Mouse (Mus musculus) ovary, postnatal 36 days (tissue): ENCODE data around the gene Cps1.

Experiments used
- DNase-seq: peaks from one replicate; pipeline ENCODE4 v3.0.0; 2022; ENCODE audit warnings: low spot score, mixed read lengths

Cps1 gene

DNA sequence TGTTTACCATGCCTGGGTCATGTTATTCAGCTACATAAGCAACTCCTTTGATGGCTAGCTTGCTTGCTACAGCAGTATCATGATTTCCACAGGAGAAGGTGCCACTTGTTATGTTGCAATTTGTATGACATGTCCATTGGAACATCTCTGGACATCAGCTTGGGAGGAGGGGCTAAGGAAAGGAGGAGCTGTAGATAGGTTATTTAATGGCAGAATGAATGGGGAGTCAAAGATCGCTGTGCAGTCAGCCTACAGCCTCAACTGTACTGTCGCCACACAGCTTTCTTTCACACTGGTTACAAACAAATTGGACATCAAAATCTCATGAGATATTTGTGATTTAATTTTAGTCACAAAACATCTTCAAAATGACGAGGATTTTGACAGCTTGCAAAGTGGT lies at the start of gene Cps1:
TSS of gene Cps1 (plus strand) at position 230 of the 400 bp plus-strand sequence.
- no peak for DNase-seq

DNA sequence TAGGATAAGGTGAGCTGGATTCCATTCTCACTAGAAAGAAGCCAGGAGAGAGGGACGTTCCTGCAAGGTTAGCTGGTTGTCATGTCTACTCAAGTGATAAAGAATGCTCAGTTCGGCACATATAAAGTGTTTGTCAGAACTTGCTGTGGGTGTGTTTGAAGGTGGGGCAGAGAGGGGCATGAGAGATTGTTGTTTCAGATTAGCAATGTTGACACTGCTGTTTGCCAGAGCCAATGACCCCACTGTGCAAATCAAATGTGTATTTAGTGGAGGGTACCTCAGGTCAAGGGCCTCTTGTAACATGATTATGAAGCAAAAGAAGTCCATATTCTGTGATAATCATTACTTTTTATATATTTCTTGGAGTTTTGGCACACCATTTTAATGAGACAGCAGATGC lies 45.1 kb upstream of the Cps1 start:
- no peak for DNase-seq

DNA sequence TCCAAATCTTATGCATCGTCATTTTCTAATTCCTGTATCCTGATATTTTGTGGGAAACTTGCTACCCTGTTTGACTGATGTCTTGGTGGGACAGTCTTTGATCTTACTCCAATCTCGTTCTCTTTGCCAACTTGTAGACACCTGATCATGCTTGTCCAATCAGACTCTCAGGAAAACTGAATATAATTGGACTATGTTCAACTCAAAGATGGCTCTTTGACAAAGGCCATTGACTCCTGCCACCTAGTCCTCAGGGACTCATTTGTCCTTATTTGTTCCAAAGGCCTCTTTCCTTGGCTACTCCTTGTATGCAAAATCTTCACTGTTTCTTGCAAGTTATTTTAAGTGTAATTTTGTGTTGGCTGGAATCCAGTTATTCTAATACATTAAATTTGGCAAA lies 44.2 kb upstream of the Cps1 start:
- no peak for DNase-seq

DNA sequence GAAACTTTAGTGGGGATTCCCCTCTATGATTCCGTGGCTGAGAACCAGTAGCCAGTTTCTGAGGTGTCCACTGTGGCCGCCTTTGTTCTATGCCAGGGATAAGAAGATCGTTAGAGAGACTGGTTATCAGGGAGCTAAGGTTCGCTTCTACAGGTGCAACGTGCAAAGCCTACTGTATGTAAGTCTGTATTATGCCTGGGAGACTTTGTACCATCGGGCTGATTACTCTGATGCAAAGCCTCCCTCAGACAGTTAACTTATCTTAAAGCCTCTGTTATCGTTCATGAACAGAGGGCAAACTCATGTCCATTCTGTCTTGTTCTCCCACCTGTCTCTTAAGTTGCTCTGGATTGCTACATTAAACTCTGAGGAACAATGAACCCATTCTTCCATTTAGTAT lies 43.7 kb upstream of the Cps1 start:
- DNase-seq: no peak

DNA sequence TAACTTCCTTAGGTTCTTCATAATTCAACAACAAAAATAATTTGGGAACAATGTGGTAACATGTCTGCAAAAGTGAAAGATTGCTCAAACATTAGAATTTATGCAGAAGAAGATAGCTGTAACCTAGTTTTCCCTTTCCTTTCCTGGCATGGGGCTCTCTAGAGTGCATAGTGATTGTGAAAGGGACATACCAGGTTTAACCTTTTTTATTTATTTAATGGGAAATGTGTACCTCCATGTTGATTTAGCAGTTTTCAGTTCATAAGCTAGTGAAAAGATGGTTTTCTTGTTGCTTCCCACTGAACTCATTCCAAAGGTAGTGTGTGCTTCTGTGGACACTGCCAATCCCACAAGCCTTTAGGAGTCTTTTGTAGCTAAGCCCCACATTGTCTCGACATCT lies 30.4 kb upstream of the Cps1 start:
- DNase-seq: no peak

DNA sequence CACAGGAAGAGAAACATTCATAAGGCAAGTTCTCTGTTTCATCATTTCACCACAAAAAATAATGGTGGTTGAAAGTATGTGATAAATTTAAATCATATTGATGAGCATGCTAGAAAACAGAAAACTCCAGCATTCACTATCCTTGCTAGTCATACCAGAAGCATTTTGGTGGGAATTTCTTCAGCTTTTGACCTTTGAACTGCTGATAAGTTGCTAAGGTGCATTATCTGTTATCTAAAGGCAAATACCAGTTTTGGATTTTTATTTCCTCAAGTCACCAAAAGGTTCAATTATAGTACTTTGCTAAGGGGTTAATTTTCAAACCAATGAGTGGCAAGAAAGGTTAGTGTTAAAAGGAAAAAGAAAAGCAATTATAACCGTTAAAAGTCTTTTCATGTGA lies 23.6 kb upstream of the Cps1 start:
- DNase-seq: no peak

DNA sequence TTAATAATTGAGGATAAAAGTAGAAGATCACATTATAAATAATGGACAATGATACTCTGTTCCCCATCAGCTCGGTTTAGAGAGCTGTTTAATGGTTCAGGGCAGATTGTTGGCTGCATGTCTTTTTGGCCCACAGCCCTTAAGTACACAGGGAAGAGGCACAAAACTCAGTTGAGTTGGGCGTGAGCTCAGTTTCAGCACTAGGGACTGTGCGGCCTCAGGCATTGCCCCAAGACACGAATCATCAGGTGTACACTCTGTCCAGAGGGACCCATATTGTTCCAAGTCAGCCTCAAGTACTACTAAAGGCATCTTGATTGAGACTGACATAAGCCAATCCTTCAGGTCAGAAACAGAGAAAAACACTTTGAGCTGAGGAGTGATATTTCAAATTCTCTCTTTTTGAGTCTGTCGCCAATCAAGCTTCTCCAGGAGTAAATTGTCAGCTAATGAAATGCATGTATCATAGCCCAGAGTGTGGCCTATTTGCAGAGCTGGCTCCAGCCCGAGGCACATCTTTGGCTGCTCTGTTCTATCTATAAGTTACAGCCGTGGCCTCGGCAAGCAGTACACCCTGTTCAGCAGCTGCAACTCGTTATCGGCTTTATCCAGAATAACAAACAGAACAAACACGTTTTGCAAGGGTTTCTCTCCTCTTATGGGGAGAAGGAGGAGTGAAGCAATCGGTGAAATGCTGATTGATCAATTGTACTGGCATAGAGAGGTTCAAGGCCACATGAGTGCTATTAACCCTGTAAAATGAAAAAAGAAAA lies 19.2 kb upstream of the Cps1 start:
- DNase-seq: no peak

DNA sequence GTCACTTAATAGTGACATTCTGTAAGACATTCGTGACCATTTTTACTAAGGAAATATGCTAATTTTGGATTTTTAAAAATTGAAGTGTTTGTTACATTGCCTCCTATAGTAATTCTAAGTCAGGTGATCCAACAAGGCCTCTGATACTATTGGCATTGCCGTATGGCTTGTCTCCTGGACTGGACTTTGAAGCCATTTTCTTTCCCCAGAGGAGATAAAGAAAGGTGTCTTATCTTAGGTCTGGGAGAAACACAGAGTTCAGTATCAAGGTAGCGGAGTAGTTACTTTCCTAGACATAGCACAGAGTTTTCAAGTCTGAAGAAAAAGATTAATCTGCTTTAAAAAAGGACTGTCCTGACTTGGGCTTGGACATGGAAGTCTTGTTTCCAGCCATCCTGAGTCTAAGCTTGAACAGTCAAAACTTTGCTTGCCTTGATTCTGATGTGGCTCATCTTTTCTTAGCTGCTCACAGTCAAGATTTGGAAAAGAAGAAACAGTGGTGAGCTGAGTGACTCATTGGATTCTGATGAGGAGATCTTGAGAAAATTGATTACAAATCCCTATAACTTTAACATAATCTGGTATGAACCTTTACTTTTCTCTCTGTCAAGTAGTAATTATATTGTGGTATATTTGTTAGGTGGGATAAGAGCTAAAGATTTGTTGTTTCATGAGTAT lies 11.1 kb upstream of the Cps1 start:
- DNase-seq: no peak

DNA sequence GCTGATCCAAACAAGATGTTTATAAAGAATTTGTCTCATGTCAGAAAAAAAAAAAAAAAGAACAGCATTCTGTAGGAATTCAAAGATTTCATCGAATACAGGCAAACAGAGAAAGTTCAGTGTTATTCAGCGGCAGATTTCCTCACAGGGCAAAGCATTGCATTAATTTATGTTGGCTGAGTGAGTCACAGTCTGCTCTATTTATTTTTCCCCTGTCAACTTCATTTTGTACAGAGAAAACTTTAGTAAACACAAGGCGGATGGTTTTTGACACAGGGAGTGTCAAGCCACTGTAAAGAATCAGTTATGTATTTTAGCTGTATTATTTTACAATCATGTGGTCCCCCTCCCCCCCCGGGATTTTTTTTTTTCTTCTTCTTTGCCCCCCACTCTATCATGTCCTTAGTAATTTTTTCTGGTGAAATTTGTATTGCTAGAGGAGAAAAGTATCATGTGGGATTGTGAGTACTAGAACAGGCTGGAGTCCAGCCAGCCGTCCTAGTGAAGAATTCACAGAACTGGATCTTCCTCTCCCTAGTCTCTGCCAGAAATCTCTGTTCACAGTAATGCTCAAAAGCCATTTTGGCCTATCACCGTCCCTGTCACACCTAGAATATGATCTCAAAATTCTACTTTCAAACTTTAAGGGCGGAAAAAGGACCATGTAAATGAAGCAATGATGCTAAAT lies 9.3 kb upstream of the Cps1 start:
- DNase-seq: no peak

DNA sequence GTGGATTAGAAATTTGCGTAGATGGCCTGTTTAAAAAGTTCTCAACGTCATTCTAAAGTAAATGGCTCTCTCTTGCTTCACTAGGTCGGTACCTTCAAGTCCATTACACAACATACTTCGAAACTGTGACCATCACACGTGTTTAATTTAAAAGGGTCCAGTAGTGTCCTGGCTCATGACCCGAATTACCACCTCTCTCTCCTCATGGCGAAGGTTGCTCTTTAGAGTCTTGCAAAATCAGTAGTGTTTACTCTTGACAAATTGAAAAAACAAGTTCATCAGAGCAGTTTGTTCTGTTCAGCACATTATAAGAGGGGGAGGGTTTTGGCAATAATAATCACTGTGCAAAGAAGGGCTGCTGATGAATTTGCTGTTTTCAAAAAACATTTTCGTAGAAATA lies 6.3 kb upstream of the Cps1 start:
- no peak for DNase-seq

DNA sequence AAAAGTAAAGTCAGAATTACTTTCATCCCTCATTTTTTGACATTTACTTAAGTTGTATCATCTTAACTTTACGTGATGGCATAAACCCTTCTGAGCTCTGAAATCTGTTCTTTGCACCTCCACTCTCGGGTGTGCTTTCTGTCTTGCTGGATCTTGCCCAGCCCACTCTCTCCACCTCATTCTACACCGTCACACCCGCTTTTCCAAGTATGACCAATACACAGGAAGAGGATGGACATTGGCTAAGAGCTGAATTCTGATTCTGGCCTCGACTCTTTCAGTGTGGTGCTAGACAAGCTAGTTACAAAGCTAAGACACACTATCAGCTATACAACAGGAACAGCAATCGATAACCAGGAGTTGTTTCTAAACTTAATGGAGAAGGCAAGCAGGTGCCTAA lies 5.0 kb upstream of the Cps1 start:
- DNase-seq: no peak

DNA sequence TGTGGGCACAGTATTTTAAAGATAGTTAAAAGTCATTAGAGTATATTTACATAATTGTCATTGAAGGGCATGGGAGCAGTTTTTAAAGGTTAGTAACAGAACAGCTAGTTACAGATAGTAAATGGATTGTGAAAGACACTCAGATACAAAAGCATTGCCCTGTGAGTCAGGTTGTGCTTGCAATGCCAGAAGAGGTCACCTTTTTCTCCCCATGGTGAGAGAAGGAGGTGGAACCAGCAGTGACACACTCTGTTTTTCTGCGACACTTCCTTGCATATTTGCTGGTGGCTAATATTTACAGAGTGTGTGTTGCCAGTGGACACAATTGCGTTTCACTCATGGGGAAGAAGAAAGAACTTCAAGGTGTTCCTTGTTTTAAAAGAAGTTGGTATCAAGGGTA lies 2.6 kb downstream of the Cps1 start:
- no peak for DNase-seq

DNA sequence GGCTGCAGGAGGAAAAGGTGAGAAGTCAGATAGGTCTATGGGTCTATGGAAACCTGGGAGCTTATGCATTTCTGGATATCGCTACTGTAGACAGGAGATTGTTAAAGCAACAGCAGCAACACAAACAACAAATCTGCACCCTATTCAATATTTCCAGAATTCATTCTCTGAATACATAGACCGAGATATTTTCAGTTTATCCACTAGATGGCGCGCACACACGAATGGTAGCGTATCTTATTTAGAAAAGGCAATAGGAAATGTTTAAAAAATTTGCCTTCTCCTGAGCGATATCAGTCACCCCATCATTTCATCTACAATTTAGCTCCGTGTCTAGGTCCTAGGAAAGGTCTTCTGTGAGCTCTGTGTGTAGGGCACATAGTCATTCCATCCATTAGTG lies 21.1 kb downstream of the Cps1 start:
- DNase-seq: no peak

DNA sequence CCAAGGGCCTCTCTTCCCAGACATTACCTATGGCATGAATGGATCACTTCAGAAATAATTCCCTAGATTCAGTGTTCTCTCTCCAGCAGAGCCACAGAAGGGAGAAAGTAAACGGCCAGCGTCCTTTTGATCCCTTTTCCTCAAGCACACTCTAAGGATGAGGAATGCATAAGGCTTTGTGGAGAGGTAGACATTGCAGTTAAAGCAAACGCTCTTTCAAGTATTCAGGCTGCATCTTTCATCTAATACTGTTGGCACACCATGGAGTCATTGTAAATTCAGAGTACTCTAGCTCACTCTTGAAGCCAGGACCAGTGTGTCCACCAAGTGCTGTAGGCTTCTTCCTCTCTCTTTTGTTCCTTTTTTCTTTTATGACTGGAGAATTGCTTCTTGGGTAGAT lies 28.4 kb downstream of the Cps1 start:
- no peak for DNase-seq

DNA sequence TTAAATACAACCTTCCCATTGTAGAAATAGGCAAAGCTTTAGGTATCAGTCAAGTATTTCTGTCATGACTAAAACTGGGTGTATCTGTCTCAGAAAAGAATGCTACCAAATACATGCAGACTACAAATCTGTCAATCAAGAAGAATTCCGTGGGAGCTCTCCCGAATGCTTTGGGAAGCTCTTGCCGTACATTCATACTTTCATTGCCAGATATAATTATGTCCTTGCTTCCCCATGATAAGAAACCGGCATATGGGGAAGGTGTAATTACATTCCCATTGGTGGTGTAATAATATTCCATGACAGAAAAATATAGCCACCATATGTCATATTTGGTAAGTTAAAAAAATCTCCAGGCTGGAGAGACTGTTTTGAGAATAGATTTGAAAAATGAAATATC lies 44.5 kb downstream of the Cps1 start:
- DNase-seq: no peak

DNA sequence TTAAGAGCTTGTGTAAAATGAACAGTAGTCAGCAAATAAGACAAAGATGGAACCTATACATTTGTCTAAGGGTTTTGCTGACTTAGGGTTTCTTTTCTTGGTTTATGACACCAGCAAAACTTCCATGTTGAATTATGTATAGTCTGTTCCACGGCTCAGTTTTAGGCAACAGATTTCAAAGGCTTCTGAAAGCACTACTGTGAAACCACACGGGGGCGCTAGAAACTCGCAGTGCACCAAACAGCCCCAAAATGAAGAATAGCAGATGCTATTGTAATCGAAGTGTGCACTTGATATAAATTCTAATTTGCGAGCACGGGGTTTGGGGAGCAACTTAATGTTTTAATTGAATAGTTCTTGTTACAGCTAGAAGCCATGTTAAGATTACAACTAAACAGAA lies 58.3 kb downstream of the Cps1 start:
- peak; percentile 42 for DNase-seq

DNA sequence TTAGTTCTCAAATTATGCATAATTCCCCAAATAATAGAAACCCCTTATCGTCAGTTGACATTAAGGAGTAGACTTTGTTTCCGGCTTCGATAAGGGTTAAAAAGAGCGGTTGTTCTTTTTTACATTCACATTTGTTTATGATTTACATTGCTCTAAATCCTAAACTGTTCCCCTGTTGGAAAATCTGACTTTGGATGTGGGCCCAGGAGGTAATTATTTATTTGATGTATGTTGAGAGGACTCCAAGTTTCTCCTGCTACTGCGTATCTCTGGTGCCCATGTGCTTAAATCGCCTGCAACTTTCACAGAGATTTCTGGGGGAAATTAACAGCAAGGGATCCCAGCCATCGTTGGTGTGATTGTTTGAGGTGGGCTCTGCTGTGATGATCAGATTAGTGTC lies 59.4 kb downstream of the Cps1 start:
- no peak for DNase-seq

DNA sequence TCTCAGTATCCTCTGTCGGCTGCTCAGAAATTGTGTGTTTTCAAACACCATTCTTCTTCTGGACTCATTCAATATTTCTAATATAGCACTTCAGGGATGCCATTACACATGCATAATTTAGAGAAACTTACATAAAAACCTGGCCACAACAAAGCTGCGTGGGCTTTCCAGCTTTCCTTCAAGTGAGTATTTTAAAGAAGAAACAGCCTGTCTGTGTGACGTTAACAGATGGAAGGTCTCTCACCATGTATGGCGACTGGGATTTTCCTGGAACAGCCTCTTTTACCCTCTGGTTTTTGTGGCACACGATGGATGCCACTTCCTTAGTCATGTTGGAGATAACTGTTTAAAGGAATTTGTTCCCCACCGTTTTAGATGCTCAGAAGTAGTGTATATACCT lies 60.7 kb downstream of the Cps1 start:
- no peak for DNase-seq

DNA sequence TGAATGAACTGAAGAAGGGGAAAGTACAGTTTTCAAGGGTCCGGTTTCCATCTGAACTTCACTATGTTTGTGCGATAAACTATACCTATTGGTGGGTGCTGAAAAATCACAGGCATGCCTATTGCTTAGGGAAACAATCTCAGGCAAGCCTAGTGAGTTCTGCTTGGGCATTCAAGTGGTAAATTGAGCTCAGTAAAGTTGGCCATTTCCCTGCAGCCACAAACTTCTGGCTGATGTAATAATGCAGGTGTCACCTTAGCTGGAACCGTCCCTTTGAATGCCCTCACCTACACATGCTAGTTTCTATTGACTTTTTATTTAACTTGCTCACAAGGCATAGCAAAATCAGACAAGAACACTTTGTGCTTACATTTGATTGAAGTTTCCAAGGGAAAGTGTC lies 61.3 kb downstream of the Cps1 start:
- no peak for DNase-seq

DNA sequence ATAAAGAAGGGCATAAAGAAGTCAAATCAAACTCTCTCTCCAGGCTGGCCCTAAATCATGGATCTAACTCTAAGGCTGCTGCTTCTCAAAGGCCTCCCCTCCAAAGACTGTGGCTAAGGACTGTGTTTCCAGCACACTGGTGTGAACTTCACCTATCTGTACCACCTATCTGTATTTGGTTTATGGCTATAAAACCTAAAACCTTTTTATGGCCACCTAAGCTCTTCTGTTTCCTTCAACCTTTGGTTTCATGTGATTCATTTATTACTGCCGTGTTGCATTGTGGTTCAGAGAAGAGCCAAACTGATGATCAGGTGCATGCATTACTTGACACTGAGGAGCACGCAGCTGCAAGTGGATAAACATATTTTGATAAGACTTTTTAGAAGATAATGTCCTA lies 74.5 kb downstream of the Cps1 start:
- DNase-seq: no peak

DNA sequence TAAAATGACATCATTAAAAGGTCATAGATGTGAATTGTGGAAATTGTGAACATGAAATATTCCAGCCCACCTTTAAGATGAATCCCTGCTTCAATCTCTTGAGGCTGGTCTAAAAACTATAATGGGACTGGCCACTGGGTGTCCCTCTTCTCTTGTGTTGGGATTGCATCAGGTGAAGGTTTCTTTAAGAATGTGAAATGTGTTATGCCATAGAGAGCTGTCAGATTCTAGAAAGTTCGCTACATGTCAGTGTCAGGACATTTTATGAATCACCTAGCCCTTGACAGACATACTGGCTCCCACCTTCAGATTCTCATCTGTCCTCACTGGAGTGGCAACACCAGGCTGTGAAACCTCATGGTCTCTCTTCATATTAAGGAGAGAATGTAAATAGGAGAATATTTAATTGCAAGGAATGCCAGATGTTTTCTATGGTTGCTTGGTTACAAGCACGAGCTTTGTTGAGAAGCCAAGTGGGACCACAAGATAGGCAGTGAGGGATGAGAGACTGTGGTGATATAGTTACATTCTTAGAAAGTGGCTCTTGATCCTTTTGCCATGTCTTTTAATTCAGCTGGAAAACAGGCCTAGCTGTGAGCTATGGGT lies 95.6 kb downstream of the Cps1 start:
- no peak for DNase-seq

DNA sequence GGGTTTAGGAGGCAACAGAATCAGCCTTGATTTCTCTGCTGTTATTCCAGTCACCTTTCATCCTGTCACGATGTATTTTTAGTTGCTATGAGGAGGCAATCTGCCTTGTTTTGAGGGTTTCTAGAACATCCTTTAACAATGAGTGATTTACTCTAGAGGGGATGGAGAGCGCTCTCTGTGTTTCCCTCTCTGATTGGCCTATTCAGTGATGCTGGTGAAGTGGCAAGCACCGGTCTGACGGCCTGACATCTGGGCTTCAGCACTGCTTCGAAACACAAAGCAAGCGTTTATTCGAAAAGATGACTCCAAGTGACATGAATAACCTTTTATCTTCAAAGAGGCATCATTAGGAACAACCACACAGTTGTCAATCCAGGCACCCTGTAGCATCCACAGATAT lies 100.8 kb downstream of the Cps1 start:
- no peak for DNase-seq

DNA sequence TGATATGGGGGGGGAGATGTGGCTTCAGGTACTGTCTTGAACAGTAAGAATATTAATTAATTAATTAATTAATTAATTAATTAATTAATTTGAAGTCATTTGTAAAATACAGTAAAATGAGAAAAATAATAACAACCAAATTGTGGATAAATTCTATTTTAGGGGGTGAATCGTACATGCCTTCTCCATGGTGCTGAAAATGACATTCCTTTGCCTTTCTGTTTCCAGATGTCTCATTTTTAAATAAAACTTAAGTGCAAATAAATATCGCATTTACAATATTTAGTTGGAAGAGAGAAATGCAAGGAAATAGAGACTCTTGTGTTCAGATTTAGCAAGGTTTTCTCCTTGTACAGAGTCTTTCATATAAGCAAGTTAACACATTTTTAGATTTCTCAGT lies 112.0 kb downstream of the Cps1 start:
- DNase-seq: no peak
